ENCODE assay signal across 33 mouse cellular contexts in the genomic region with DNA sequence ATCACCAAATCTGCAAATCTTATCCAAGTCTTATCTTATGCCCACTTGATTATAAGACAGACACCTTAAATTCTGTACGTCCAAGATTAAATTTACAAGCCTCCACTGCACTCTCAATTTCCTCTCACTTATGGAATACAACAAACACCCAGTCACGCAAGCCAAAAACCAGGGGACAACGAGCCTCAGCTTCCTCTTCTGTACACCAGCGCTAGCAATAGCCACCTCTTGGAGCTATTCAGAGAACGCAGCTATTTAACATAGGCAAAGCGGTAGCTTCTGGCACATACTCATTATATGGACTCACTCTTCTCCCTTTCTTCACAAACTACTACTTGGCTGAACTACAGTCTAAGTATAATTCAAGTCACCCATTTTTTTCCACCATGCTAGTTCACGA. TPM values are rescaled to one million over a fixed set of nuclear protein-coding genes. Genes with fewer than 3 reads are reported as not detected.
DNase-seq lines count a peak whose midpoint lies in the region; ATAC-seq and TF ChIP-seq lines count a peak whose summit lies in the region.
"Had no signal": no experiment of that assay in that cellular context is flagged by ENCODE, and none has a peak within 500 bp of the region (broad histone marks: within the 10 kb centered on the region; RNA-seq: fewer than 3 reads in every experiment).

No protein-coding gene starts in this region.

- no peaks in the 10 kb centered on the region for H3K9me3 ChIP-seq in liver, postnatal 0 days (ENCODE audit: low read length)
- H3K9me3 ChIP-seq in liver, embryonic 11.5 days (ENCODE audit: control insufficient read depth, low read length) = no peaks in the 10 kb centered on the region
- H3K9me3 ChIP-seq: forebrain, embryonic 10.5 days; hindbrain, embryonic 13.5 days; limb, embryonic 10.5 days; neural tube, embryonic 15.5 days had no signal

- H3K36me3 ChIP-seq in liver, postnatal 0 days (replicated peaks; ENCODE audit: insufficient read depth, low read length) = peaks cover 44% of the 10 kb centered on the region
- H3K36me3 ChIP-seq in liver, embryonic 11.5 days (ENCODE audit: control insufficient read depth, insufficient read depth, low read length) = peaks cover 13% of the 10 kb centered on the region
- 0 out of 2 replicates have a peak, but pooled peaks cover 1% of the 10 kb centered on the region for H3K36me3 ChIP-seq in splenic B cell, adult 2 months (ENCODE audit: control insufficient read depth, insufficient read depth, low read length, poor library complexity, severe bottlenecking)

- no peaks in the 10 kb centered on the region for H3K27me3 ChIP-seq in liver, postnatal 0 days (ENCODE audit: insufficient read depth, low read length)
- H3K27me3 ChIP-seq in liver, embryonic 11.5 days (replicated peaks; ENCODE audit: control insufficient read depth, insufficient read depth, low read length) = no peaks in the 10 kb centered on the region
- no peaks in the 10 kb centered on the region for H3K27me3 ChIP-seq in splenic B cell, adult 2 months (ENCODE audit: control insufficient read depth, insufficient read depth, low read length, poor library complexity, severe bottlenecking)
- H3K27me3 ChIP-seq: hindbrain, embryonic 13.5 days; neural tube, embryonic 15.5 days had no signal

- 53% methylated on average over 7 of the region's 7 CpGs for WGBS in liver, postnatal 0 days (ENCODE audit: insufficient replicate concordance)
- WGBS in liver, embryonic 11.5 days = 70% methylated on average over 7 of the region's 7 CpGs

- peak overlapping the region; percentile 15; the same call in 1 of the 2 replicates for H3K4me2 ChIP-seq in liver, postnatal 0 days (ENCODE audit: low read depth, low read length)
- H3K4me2 ChIP-seq in liver, embryonic 11.5 days = no peak overlapping the region
- H3K4me2 ChIP-seq: heart, embryonic 11.5 days; hindbrain, embryonic 13.5 days; neural tube, embryonic 15.5 days had no signal

- H3K9ac ChIP-seq in liver, postnatal 0 days (replicated peaks) = no peak overlapping the region
- H3K9ac ChIP-seq in liver, embryonic 11.5 days (ENCODE audit: low read depth, low read length) = no peak overlapping the region
- H3K9ac ChIP-seq: hindbrain, embryonic 13.5 days; neural tube, embryonic 15.5 days had no signal

- ATAC-seq in liver, postnatal 0 days = no peak
- ATAC-seq in liver, embryonic 11.5 days (replicated peaks; ENCODE audit: low FRiP score) = no peak
- peak; percentile 56 for ATAC-seq in granulocyte monocyte progenitor cell, adult 5-6 weeks (replicated peaks; ENCODE audit: poor library complexity, severe bottlenecking)
- ATAC-seq: forebrain, embryonic 16.5 days; inflammation-experienced regulatory T-cells, adult 6 months; midbrain, embryonic 16.5 days had no signal

- no peak for TF ChIP-seq EP300 in liver, postnatal 0 days (IDR thresholded peaks at IDR 0.05; ENCODE audit: low read depth)

- H3K4me1 ChIP-seq in liver, postnatal 0 days (ENCODE audit: insufficient read depth) = peaks cover 41% of the 10 kb centered on the region
- peaks cover 17% of the 10 kb centered on the region for H3K4me1 ChIP-seq in liver, embryonic 11.5 days (replicated peaks; ENCODE audit: control insufficient read depth, insufficient read depth, low read length)
- peaks cover 52% of the 10 kb centered on the region for H3K4me1 ChIP-seq in bone marrow macrophage, adult 2 months (ENCODE audit: control insufficient read depth, insufficient read depth, low read length)
- H3K4me1 ChIP-seq: hindbrain, embryonic 13.5 days; limb, embryonic 10.5 days; neural tube, embryonic 15.5 days had no signal

- H3K27ac ChIP-seq in liver, postnatal 0 days (ENCODE audit: low read depth) = no peak overlapping the region
- H3K27ac ChIP-seq in liver, embryonic 11.5 days (ENCODE audit: low read depth, low read length) = no peak overlapping the region
- H3K27ac ChIP-seq in bone marrow macrophage, adult 2 months (ENCODE audit: insufficient read depth, low read depth, low read length) = 0 out of 2 replicates have a peak overlapping the region, but pooled peaks have one; percentile 4
- H3K27ac ChIP-seq: forebrain, embryonic 10.5 days; hindbrain, embryonic 13.5 days; kidney, postnatal 0 days; limb, embryonic 10.5 days; neural tube, embryonic 15.5 days had no signal

- DNase-seq in liver, postnatal 0 days = no peak
- DNase-seq in liver, embryonic 11.5 days (ENCODE audit: low spot score) = no peak
- DNase-seq in splenic B cell, adult 2 months (ENCODE audit: low read depth, low spot score) = peak; percentile 50
- DNase-seq in kidney, adult 11 months = no peak
- no peak for DNase-seq in layer of hippocampus, adult 9-11 months
- DNase-seq: adrenal gland, postnatal 14 days; cerebellum, adult 11 months; cerebellum, adult 9-11 months; gastrocnemius, postnatal 25 days; heart, postnatal 14 days; kidney, adult 2 months; liver; lung, adult 2 months; lung, postnatal 14 days; thymus, adult 18-20 months had no signal

- no peak for TF ChIP-seq POLR2A in bone marrow macrophage, adult 2 months (IDR thresholded peaks at IDR 0.05; ENCODE audit: borderline replicate concordance, low read depth, low read length)

- TF ChIP-seq CTCF in liver, postnatal 0 days (IDR thresholded peaks at IDR 0.05; ENCODE audit: low read depth) = no peak
- no peak for TF ChIP-seq CTCF in bone marrow macrophage, adult 2 months (IDR thresholded peaks at IDR 0.05; ENCODE audit: low read depth, low read length)

- no peak overlapping the region for H3K4me3 ChIP-seq in liver, postnatal 0 days (ENCODE audit: low read depth, low read length)
- no peak overlapping the region for H3K4me3 ChIP-seq in liver, embryonic 11.5 days (ENCODE audit: low read depth, low read length)
- no peak overlapping the region for H3K4me3 ChIP-seq in bone marrow macrophage, adult 2 months (ENCODE audit: insufficient read depth, low read length)
- H3K4me3 ChIP-seq: forebrain, embryonic 10.5 days; hindbrain, embryonic 13.5 days; limb, embryonic 10.5 days; neural tube, embryonic 15.5 days had no signal

RNA-seq across cellular contexts. Expression of a gene that starts 12.2 kb away (rescaled TPM):
- polyA plus RNA-seq in liver, postnatal 0 days (2015; fragmentation: Nextera tagmentation; extraction: Ambion mirVana) = 7.6 and 8.3 TPM in 2 replicates
- polyA plus RNA-seq in liver, embryonic 11.5 days (2014; fragmentation: Nextera tagmentation; extraction: Ambion mirVana) = 15.5 and 15.7 TPM in 2 replicates
- 63.3 and 82.6 TPM in 2 replicates for polyA plus RNA-seq in bone marrow macrophage, adult 2 months (2012; ENCODE audit: insufficient read depth, insufficient read length, missing spikeins)
- total RNA-seq in granulocyte monocyte progenitor cell, adult 5-6 weeks (2014; fragmentation: Nextera tagmentation) = 96.0 and 111 TPM in 2 replicates
- total RNA-seq in granulocyte monocyte progenitor cell, adult 5-6 weeks (2017) = 56.8 and 59.0 TPM in 2 replicates

RNA-seq across cellular contexts. Expression of a gene that starts 30.1 kb away (rescaled TPM):
- 19.0 and 22.8 TPM in 2 replicates for polyA plus RNA-seq in liver, postnatal 0 days (2015; fragmentation: Nextera tagmentation; extraction: Ambion mirVana)
- polyA plus RNA-seq in liver, embryonic 11.5 days (2014; fragmentation: Nextera tagmentation; extraction: Ambion mirVana) = 35.1 and 36.8 TPM in 2 replicates
- 17.5 and 19.1 TPM in 2 replicates for polyA plus RNA-seq in bone marrow macrophage, adult 2 months (2012; ENCODE audit: insufficient read depth, insufficient read length, missing spikeins)
- total RNA-seq in granulocyte monocyte progenitor cell, adult 5-6 weeks (2014; fragmentation: Nextera tagmentation) = 33.9 and 39.8 TPM in 2 replicates
- total RNA-seq in granulocyte monocyte progenitor cell, adult 5-6 weeks (2017) = 17.1 and 21.2 TPM in 2 replicates

RNA-seq across cellular contexts. Expression of a gene that starts 30.1 kb away (rescaled TPM):
- 12.5 and 14.1 TPM in 2 replicates for polyA plus RNA-seq in liver, postnatal 0 days (2015; fragmentation: Nextera tagmentation; extraction: Ambion mirVana)
- polyA plus RNA-seq in liver, embryonic 11.5 days (2014; fragmentation: Nextera tagmentation; extraction: Ambion mirVana) = 20.8 and 23.9 TPM in 2 replicates
- 8.4 and 11.7 TPM in 2 replicates for polyA plus RNA-seq in bone marrow macrophage, adult 2 months (2012; ENCODE audit: insufficient read depth, insufficient read length, missing spikeins)
- total RNA-seq in granulocyte monocyte progenitor cell, adult 5-6 weeks (2014; fragmentation: Nextera tagmentation) = 15.6 and 19.6 TPM in 2 replicates
- 17.9 and 19.9 TPM in 2 replicates for total RNA-seq in granulocyte monocyte progenitor cell, adult 5-6 weeks (2017)

RNA-seq across cellular contexts. Expression of a gene that starts 30.2 kb away (rescaled TPM):
- polyA plus RNA-seq in liver, postnatal 0 days (2015; fragmentation: Nextera tagmentation; extraction: Ambion mirVana) = 0.12 TPM in 1 of 2 replicates, not detected in the other
- 0.75 TPM in 1 of 2 replicates, not detected in the other for polyA plus RNA-seq in liver, embryonic 11.5 days (2014; fragmentation: Nextera tagmentation; extraction: Ambion mirVana)
- polyA plus RNA-seq in bone marrow macrophage, adult 2 months (2012; ENCODE audit: insufficient read depth, insufficient read length, missing spikeins) = not detected in 2 replicates
- total RNA-seq in granulocyte monocyte progenitor cell, adult 5-6 weeks (2014; fragmentation: Nextera tagmentation) = 2.2 TPM in 1 of 2 replicates, not detected in the other
- 0.47 and 1.0 TPM in 2 replicates for total RNA-seq in granulocyte monocyte progenitor cell, adult 5-6 weeks (2017)
- total RNA-seq: adrenal gland, postnatal 14 days had no signal
- polyA plus RNA-seq: C2C12; embryonic facial prominence, embryonic 11.5 days; large intestine, adult 2 months; lung, adult 2 months; neural tube, embryonic 15.5 days had no signal

RNA-seq across cellular contexts. Expression of a gene that starts 40.0 kb away (rescaled TPM):
- not detected in 2 replicates for polyA plus RNA-seq in liver, postnatal 0 days (2015; fragmentation: Nextera tagmentation; extraction: Ambion mirVana)
- not detected in 2 replicates for polyA plus RNA-seq in liver, embryonic 11.5 days (2014; fragmentation: Nextera tagmentation; extraction: Ambion mirVana)
- polyA plus RNA-seq in bone marrow macrophage, adult 2 months (2012; ENCODE audit: insufficient read depth, insufficient read length, missing spikeins) = not detected in 2 replicates
- not detected in 2 replicates for total RNA-seq in granulocyte monocyte progenitor cell, adult 5-6 weeks (2014; fragmentation: Nextera tagmentation)
- total RNA-seq in granulocyte monocyte progenitor cell, adult 5-6 weeks (2017) = not detected in 2 replicates
- total RNA-seq: adrenal gland, postnatal 14 days; gastrocnemius, postnatal 25 days; heart, postnatal 14 days; layer of hippocampus, postnatal 14 days; left cerebral cortex, adult 8-10 months had no signal
- polyA plus RNA-seq: C2C12; cortical plate, adult 2 months; embryonic facial prominence, embryonic 11.5 days; forebrain, embryonic 10.5 days; forebrain, embryonic 16.5 days; heart, embryonic 11.5 days; hindbrain, embryonic 13.5 days; inflammation-experienced regulatory T-cells, adult 6 months; kidney, adult 2 months; kidney, postnatal 0 days; large intestine, adult 2 months; limb, embryonic 10.5 days; lung, adult 2 months; midbrain, embryonic 16.5 days; neural tube, embryonic 15.5 days; stomach, embryonic 16.5 days had no signal
